Mouse (Mus musculus): ENCODE measurements at regions not wholly inside any gene's neighbourhood (a gene's known extent, or its start where the extent isn't known, plus 50 kb on each side); places are given as distances from the start of the nearest gene placed in this dataset.

GRCm38 (mm10) chr3:143710805-143711469 lies 494.1 kb downstream of the Lmo4 start:
- H3K27ac ChIP-seq (ENCODE audit: insufficient read depth, low read length), result no peak overlapping the region
- no peaks in the 10 kb centered on the region for H3K27me3 ChIP-seq (ENCODE audit: control insufficient read depth, insufficient read depth, low read length, poor library complexity, severe bottlenecking)
- no peaks in the 10 kb centered on the region for H3K36me3 ChIP-seq (ENCODE audit: control insufficient read depth, insufficient read depth, low read length, poor library complexity, severe bottlenecking)
- TF ChIP-seq POLR2A (IDR thresholded peaks at IDR 0.05; ENCODE audit: insufficient read depth, low read length) (no peak), EP300 (IDR thresholded peaks at IDR 0.05; ENCODE audit: insufficient read depth, low read depth, low read length) (no peak), CTCF (IDR thresholded peaks at IDR 0.05; ENCODE audit: low read depth, low read length) (no peak)
- H3K4me3 ChIP-seq (ENCODE audit: low read depth, low read length), result no peak overlapping the region
- H3K9me3 ChIP-seq (replicated peaks; ENCODE audit: control insufficient read depth, insufficient read depth, low read length, poor library complexity, severe bottlenecking), result no peaks in the 10 kb centered on the region
- no peaks in the 10 kb centered on the region for H3K4me1 ChIP-seq (ENCODE audit: control insufficient read depth, insufficient read depth, low read length)
- no peak overlapping the region for H3K9ac ChIP-seq (ENCODE audit: low read depth, poor library complexity, severe bottlenecking)

DNA sequence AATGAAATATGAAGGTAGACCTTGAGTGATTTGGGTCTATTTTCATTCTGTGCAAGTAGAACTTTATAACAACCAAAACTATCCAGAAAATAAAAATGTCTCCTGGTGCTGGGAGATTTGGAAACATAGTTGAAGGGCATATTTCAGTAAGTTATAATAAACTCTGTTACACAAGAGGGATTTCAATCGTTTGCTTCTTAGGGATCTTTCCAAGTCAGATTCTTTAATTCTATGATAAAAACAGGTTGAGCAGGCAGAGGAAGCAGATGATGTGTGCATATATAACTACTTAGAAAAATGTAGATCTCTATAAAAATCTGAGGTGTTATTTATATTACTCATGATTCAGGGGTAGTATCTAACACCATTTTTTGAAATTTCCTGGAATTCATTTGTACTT lies 498.3 kb downstream of the Lmo4 start:
- Histone ChIP-seq H3K9ac (ENCODE audit: low read depth, poor library complexity, severe bottlenecking) (no peak overlapping the region), H3K4me1 (ENCODE audit: control insufficient read depth, insufficient read depth, low read length) (no peaks in the 10 kb centered on the region), H3K27ac (ENCODE audit: insufficient read depth, low read length) (no peak overlapping the region), H3K36me3 (ENCODE audit: control insufficient read depth, insufficient read depth, low read length, poor library complexity, severe bottlenecking) (no peaks in the 10 kb centered on the region), H3K9me3 (replicated peaks; ENCODE audit: control insufficient read depth, insufficient read depth, low read length, poor library complexity, severe bottlenecking) (no peaks in the 10 kb centered on the region), H3K4me3 (ENCODE audit: low read depth, low read length) (no peak overlapping the region), H3K27me3 (ENCODE audit: control insufficient read depth, insufficient read depth, low read length, poor library complexity, severe bottlenecking) (no peaks in the 10 kb centered on the region)
- no peak for TF ChIP-seq POLR2A (IDR thresholded peaks at IDR 0.05; ENCODE audit: insufficient read depth, low read length)
- no peak for TF ChIP-seq EP300 (IDR thresholded peaks at IDR 0.05; ENCODE audit: insufficient read depth, low read depth, low read length)
- TF ChIP-seq CTCF (IDR thresholded peaks at IDR 0.05; ENCODE audit: low read depth, low read length), result no peak

DNA sequence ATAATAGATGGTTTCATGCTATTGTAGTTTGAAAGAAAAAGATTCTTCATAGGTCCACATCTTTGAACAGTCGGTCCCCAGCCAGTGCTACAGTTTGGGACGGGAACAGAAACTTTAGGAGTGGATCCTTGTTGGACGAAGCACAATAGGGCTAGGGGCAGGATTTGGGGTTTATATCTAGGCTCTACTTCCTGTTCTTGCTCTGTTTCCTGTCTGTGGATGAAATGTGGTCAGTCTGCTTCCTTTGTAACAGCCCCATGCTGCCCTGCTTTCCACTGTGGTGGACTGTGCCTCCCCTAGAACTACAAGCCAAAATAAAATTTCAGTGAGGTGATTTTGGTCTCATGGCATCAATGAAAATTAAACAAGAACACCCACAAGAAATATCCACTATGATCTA lies 510.2 kb downstream of the Lmo4 start:
- Histone ChIP-seq H3K4me3 (ENCODE audit: low read depth, low read length) (no peak overlapping the region), H3K36me3 (ENCODE audit: control insufficient read depth, insufficient read depth, low read length, poor library complexity, severe bottlenecking) (no peaks in the 10 kb centered on the region), H3K4me1 (ENCODE audit: control insufficient read depth, insufficient read depth, low read length) (no peaks in the 10 kb centered on the region), H3K9ac (ENCODE audit: low read depth, poor library complexity, severe bottlenecking) (no peak overlapping the region), H3K27ac (ENCODE audit: insufficient read depth, low read length) (no peak overlapping the region), H3K9me3 (replicated peaks; ENCODE audit: control insufficient read depth, insufficient read depth, low read length, poor library complexity, severe bottlenecking) (no peaks in the 10 kb centered on the region), H3K27me3 (ENCODE audit: control insufficient read depth, insufficient read depth, low read length, poor library complexity, severe bottlenecking) (no peaks in the 10 kb centered on the region)
- TF ChIP-seq POLR2A (IDR thresholded peaks at IDR 0.05; ENCODE audit: insufficient read depth, low read length) (no peak), EP300 (IDR thresholded peaks at IDR 0.05; ENCODE audit: insufficient read depth, low read depth, low read length) (no peak), CTCF (IDR thresholded peaks at IDR 0.05; ENCODE audit: low read depth, low read length) (no peak)

DNA sequence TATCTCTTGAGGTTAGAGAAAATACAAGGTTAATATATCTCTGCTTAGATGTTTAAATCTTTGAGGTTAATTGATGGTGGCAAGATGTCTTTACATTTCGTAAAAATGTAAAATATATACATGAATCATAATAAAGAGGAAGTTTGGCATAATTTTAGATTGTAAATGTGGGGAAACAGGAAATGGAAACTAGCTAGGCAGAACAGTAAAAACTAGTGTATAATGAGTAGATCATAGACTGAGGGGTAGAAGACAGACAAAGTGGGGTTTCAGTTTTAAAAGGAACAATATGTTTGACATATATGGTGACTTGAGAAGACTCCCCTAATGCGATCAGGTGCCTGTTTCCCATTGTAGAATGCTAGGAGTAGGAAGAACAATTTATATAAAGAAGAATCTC lies 519.3 kb downstream of the Lmo4 start:
- Histone ChIP-seq H3K9me3 (replicated peaks; ENCODE audit: control insufficient read depth, insufficient read depth, low read length, poor library complexity, severe bottlenecking) (no peaks in the 10 kb centered on the region), H3K9ac (ENCODE audit: low read depth, poor library complexity, severe bottlenecking) (no peak overlapping the region), H3K36me3 (ENCODE audit: control insufficient read depth, insufficient read depth, low read length, poor library complexity, severe bottlenecking) (no peaks in the 10 kb centered on the region), H3K4me1 (ENCODE audit: control insufficient read depth, insufficient read depth, low read length) (no peaks in the 10 kb centered on the region), H3K27ac (ENCODE audit: insufficient read depth, low read length) (no peak overlapping the region), H3K4me3 (ENCODE audit: low read depth, low read length) (no peak overlapping the region), H3K27me3 (ENCODE audit: control insufficient read depth, insufficient read depth, low read length, poor library complexity, severe bottlenecking) (no peaks in the 10 kb centered on the region)
- TF ChIP-seq CTCF (IDR thresholded peaks at IDR 0.05; ENCODE audit: low read depth, low read length) (no peak), EP300 (IDR thresholded peaks at IDR 0.05; ENCODE audit: insufficient read depth, low read depth, low read length) (no peak), POLR2A (IDR thresholded peaks at IDR 0.05; ENCODE audit: insufficient read depth, low read length) (no peak)

DNA sequence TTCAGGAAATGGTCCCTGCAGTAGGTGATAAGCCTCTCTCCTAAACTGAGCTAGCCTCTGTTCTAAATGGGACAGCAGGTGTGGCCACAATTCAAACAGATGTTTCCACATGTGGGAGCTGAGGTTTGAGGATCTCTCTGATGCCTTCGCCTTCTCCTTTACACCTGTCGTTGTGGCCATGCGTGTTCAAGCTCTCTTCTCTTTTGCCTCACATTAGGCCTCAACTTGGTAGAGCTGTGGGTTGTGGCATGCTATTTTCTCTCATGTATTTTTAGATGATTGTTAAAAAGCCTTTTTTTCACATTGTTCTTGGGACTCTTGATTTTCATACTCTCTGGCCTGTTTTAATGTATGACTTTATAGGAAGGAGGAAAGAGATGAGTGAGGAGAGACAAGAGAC lies 526.8 kb downstream of the Lmo4 start:
- no peaks in the 10 kb centered on the region for H3K36me3 ChIP-seq (ENCODE audit: control insufficient read depth, insufficient read depth, low read length, poor library complexity, severe bottlenecking)
- no peaks in the 10 kb centered on the region for H3K27me3 ChIP-seq (ENCODE audit: control insufficient read depth, insufficient read depth, low read length, poor library complexity, severe bottlenecking)
- no peak overlapping the region for H3K4me3 ChIP-seq (ENCODE audit: low read depth, low read length)
- no peak overlapping the region for H3K27ac ChIP-seq (ENCODE audit: insufficient read depth, low read length)
- no peaks in the 10 kb centered on the region for H3K4me1 ChIP-seq (ENCODE audit: control insufficient read depth, insufficient read depth, low read length)
- H3K9ac ChIP-seq (ENCODE audit: low read depth, poor library complexity, severe bottlenecking), result no peak overlapping the region
- TF ChIP-seq POLR2A (IDR thresholded peaks at IDR 0.05; ENCODE audit: insufficient read depth, low read length), result no peak
- TF ChIP-seq EP300 (IDR thresholded peaks at IDR 0.05; ENCODE audit: insufficient read depth, low read depth, low read length), result no peak
- TF ChIP-seq CTCF (IDR thresholded peaks at IDR 0.05; ENCODE audit: low read depth, low read length), result no peak
- H3K9me3 ChIP-seq (replicated peaks; ENCODE audit: control insufficient read depth, insufficient read depth, low read length, poor library complexity, severe bottlenecking), result no peaks in the 10 kb centered on the region

DNA sequence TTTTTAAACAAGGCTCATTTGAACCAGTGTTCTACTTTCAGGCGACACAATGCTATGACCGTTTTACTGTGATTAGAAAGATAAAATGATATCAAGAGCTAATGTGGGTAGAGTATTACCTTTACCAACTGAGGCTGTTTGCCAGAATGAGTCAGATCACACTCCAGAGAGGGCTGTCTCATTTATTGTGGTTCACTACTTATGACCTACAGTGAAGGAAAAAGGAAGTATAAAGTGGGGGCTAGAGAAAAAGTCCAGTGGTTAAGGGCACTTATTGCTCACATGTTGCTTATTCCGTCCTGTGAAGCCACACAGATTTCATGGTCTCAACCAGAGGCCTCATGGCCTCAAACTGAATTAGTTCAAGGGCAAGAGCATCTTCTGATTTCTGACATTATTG lies 530.2 kb downstream of the Lmo4 start:
- Histone ChIP-seq H3K4me1 (ENCODE audit: control insufficient read depth, insufficient read depth, low read length) (no peaks in the 10 kb centered on the region), H3K4me3 (ENCODE audit: low read depth, low read length) (no peak overlapping the region)

More for the DNA sequence above, 530.2 kb downstream of the Lmo4 start:
- H3K36me3 ChIP-seq (ENCODE audit: control insufficient read depth, insufficient read depth, low read length, poor library complexity, severe bottlenecking), result no peaks in the 10 kb centered on the region
- TF ChIP-seq CTCF (IDR thresholded peaks at IDR 0.05; ENCODE audit: low read depth, low read length), result no peak
- no peak for TF ChIP-seq POLR2A (IDR thresholded peaks at IDR 0.05; ENCODE audit: insufficient read depth, low read length)
- no peak for TF ChIP-seq EP300 (IDR thresholded peaks at IDR 0.05; ENCODE audit: insufficient read depth, low read depth, low read length)
- H3K9me3 ChIP-seq (replicated peaks; ENCODE audit: control insufficient read depth, insufficient read depth, low read length, poor library complexity, severe bottlenecking), result no peaks in the 10 kb centered on the region
- no peak overlapping the region for H3K27ac ChIP-seq (ENCODE audit: insufficient read depth, low read length)
- H3K27me3 ChIP-seq (ENCODE audit: control insufficient read depth, insufficient read depth, low read length, poor library complexity, severe bottlenecking), result no peaks in the 10 kb centered on the region
- no peak overlapping the region for H3K9ac ChIP-seq (ENCODE audit: low read depth, poor library complexity, severe bottlenecking)
